Mouse (Mus musculus) 3134 (cell line): ENCODE data around the gene Rbm12.
"Not testable (repeated sequence)": the region's sequence is repeated elsewhere in the genome, so short reads cannot be mapped to it uniquely, and the experiment has no call there.

Experiments
- DNase-seq: peaks from one replicate; pipeline ENCODE4 v3.0.0-alpha.2; 2011; ENCODE audit warnings: low spot score; ENCODE audit not compliant: insufficient read length; ENCODE audit errors: extremely low read depth

The Rbm12 gene

GRCm38 (mm10) chr2:156111358-156112079 is at the start of gene Rbm12, which contains the start of gene Cpne1:
Rbm12 (minus strand) TSS chr2:156111978.
Cpne1 (minus strand) TSS chr2:156111965.
- peak; percentile 92 for DNase-seq

DNA sequence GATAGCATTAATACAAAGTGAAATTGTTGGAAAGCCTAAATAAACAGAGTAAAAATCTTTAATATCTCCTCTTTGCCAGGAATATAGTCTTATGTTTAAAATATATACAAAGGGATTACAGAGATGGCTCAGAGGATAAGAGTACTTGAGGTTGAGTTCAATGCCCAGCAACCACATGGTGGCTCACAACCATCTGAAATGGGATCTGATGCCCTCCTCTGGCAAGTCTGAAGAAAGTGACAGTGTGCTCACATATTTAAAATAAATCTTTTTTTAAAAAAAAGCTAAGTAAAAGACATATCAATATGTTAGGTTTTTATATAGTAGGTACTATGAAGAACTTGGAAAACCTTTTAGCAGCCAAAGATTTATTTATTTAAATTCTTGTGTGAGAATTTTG is 39.8 kb upstream of the Rbm12 start:
- no peak for DNase-seq

- no peak for DNase-seq
These were observed 35.6 kb upstream of the Rbm12 start for GRCm38 (mm10) chr2:156147316-156147915.

DNA sequence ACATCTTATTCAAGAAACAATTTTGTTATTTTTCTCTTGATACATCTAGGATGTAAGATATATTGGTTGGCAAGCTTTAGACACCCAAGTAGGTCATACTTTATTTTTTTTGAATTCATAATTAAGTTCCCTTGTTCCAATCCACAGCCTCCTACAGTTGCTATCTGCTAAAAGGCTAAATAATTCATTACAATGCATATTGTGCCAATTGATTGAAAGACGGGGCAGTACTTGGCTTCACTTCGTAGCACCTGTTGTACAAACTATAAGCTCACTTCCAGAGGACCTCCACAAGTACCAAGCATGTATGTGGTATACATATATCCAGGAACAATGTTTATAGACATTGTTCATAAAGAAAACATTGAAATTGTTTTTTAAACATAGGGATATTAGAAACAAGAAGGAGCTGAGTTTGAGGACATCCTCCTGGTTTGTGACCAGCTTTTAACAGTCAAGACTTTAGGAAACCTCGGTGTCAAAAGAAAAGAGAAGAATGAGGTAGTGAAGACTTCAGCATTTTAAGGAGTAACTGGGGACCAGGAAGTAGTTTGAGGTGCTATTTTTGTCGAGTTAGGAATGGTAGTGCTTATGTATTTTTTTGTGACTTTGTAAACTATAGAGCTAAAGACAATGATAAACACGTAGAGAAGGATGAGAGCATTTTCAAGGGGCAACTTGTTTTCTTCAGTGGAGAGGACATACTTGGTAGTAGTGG is 34.7 kb upstream of the Rbm12 start:
- no peak for DNase-seq

- DNase-seq, result no peak
These were observed 33.8 kb upstream of the Rbm12 start for GRCm38 (mm10) chr2:156145486-156146130.

- peak; percentile 97 for DNase-seq
These were observed 32.4 kb upstream of the Rbm12 start, which contains the start of the genes Romo1 and Nfs1 for GRCm38 (mm10) chr2:156143953-156144724. Romo1 (plus strand) TSS chr2:156144039. Nfs1 (minus strand) TSS chr2:156144186.

DNA sequence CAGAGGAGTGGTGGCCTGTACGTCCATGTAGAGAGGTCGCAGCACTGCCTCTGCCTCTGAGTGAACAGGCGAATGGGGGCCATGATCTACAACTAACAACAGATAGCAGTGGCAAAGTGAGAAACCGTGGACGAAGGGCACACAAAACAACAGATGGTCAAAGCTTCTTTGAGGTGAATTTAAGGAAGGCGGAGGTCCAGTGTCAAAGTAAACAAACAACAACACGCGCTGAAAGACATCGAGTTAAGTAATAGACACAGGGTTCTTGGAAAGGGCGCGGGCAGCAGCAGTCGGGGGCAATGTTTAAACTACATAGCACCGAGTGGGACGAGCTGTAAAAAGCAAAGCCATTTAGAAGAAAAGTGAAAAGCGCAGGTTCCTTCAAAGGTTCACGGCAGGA is 31.6 kb upstream of the Rbm12 start:
- DNase-seq, result no peak

DNA sequence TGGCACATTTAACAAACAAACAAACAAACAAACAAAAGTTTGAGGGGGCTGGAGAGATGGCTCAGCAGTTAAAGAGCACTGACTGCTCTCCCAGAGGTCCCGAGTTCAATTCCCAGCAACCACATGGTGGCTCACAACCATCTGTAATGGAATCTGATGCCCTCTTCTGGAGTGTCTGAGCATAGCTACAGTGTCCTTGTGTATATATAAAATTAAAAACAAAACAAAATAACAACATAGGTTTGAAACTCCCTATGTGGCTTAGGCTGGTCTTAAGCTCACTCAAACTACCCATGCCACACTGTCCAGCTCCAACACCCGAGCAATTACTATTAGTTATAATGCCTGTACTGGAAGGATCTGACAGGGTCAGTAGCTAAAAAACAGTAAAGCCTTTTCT is 31.0 kb upstream of the Rbm12 start:
- no peak for DNase-seq

GRCm38 (mm10) chr2:156135695-156136094 is 23.9 kb upstream of the Rbm12 start:
- DNase-seq, result no peak

DNA sequence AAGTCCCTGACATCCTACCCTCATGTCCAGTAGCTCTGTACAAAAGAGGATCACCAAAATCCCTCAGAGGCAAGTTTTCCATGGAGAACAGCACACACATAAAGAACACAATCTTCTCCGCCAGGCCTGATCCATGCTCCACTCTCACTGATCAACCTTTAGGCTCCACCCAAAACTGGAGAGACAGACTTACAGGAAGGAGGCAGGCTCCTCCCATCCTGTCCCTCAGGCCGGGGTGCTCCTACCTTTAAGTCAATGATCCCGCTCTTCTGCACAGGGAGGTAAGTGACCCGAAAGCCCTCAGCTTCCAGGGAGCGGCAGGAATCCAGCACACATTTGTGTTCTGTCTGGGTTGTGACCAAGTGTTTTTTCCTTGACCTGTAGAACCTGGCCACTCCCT is 22.4 kb upstream of the Rbm12 start:
- no peak for DNase-seq

GRCm38 (mm10) chr2:156126992-156127391 is 15.2 kb upstream of the Rbm12 start, which contains the start of gene Gm28036:
Gm28036 (minus strand) TSS chr2:156127092.
- DNase-seq, result no peak

- no peak for DNase-seq
These were observed 12.0 kb upstream of the Rbm12 start for GRCm38 (mm10) chr2:156123731-156124130.

GRCm38 (mm10) chr2:156119566-156119965 is 7.8 kb upstream of the Rbm12 start:
- DNase-seq, result peak; percentile 72

GRCm38 (mm10) chr2:156112080-156112423 is 274 bp upstream of the Rbm12 start:
- DNase-seq, result not testable (repeated sequence)

- no peak for DNase-seq
These were observed 986 bp downstream of the Rbm12 start for GRCm38 (mm10) chr2:156110627-156111357.

DNA sequence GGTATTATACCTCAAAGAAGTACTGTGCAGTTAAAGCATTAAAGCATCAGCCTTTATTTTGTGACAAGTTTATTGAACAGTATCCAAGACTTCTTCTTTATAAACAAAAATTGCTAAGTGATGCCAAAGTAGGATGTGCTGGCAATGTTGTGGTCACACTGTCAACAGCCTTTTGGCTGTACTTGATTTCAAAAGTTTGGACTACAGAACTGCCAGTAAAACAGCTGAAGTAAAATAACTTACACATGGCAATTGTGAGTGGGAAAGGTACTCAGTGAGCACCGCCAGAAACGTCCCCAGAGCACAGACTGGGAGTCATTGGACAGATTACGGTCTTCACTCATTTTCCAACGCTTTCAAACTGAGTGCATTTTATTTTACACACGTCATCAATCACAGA is 19.9 kb downstream of the Rbm12 start:
- DNase-seq, result no peak

DNA sequence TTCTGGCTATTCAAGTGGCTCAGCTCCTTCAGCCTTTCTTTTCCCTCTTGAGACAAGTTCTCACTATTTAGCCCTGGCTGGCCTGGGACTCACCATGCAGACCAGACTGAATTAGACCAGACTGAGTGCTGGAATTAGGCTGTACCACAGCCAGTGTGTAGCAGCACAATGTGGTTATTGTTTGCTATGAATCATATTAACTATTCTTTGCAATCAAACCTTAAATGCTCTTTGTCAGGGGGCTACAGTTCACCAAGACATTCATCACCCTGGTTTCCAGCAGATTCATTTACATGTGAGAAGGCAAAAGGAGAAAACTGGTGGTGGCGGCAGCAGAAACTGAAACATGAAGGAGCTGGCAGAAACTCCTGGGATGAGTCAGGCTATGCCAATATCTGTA is 22.0 kb downstream of the Rbm12 start:
- DNase-seq, result no peak

DNA sequence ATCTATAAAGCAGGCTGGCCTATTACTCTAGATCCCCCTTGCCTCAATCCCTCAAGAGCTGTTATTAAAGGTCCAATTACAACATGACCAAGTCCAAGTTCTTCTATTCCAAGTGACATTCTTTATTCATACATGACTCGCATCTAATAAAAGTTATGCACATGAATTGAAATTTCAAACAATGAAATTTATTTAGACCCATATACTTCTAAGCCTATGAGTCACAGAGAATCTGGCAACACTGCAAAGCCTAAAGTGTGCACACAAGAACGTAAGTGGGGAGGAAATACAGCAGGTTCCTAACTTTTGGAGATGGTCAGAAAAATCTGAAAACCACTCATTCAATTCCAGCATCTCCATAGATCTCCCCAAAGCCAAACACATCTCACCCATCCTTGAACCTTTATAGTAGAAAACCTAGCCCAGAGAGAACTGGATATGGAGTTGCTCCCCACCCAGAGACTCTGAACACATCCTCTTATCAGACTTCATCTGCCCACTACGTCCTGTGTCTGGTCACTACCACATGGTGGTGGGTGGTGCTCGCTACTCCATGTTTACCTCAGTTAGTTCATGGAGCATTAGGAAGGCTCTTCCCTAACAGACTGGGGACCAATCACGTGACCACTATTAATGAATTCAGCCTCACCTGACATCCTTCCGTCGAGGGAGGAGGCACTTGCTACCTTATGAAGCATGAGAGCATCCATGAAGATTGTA is 24.2 kb downstream of the Rbm12 start:
- no peak for DNase-seq

DNA sequence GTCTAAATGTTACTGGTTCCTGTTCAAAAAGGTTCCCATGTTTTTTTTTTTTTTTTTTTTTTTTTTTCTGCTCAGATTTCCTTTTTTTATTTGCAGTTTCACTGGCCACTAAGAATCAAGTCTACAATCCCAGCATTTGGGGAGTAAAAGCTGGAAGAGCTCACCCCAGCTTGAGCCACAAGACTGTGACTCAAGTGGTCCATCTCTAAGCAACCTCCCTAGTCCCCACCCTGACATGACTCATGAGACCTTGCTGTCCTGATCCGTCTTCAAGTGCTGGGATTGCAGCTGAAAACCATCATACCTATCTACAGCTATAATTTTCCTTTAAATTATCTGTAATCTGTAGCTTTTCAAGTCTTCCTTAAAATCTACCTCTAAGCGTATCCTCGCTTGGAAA is 27.2 kb downstream of the Rbm12 start:
- no peak for DNase-seq
